Comparison of ENCODE assay signal across 25 mouse cellular contexts in genomic region chr8:13593340-13593739, GRCm38 (mm10). TPM values are rescaled to one million over a fixed set of nuclear protein-coding genes. Genes with fewer than 3 reads are reported as not detected.
A peak's percentile ranks its signal among the peaks of the same experiment; 100 is the strongest.
DNase-seq lines count a peak whose midpoint lies in the region; ATAC-seq lines count a peak whose summit lies in the region.
"Had no signal": no experiment of that assay in that cellular context is flagged by ENCODE, and none has a peak within 500 bp of the region (broad histone marks: within the 10 kb centered on the region; RNA-seq: fewer than 3 reads in every experiment).

No protein-coding gene starts in this region.

- H3K36me3 ChIP-seq in forebrain, embryonic 12.5 days (replicated peaks), result peaks cover 6% of the 10 kb centered on the region; the same call in 1 of the 2 replicates

- H3K9ac ChIP-seq in forebrain, embryonic 12.5 days, result no peak overlapping the region
- H3K9ac ChIP-seq: hindbrain, embryonic 13.5 days; midbrain, embryonic 12.5 days; neural tube, embryonic 15.5 days had no signal

- no peaks in the 10 kb centered on the region for H3K9me3 ChIP-seq in forebrain, embryonic 12.5 days
- H3K9me3 ChIP-seq: hindbrain, embryonic 13.5 days; limb, embryonic 10.5 days; midbrain, embryonic 12.5 days; neural tube, embryonic 15.5 days had no signal

- WGBS in forebrain, embryonic 12.5 days, result 85% methylated on average over 8 of the region's 8 CpGs

- no peaks in the 10 kb centered on the region for H3K4me1 ChIP-seq in forebrain, embryonic 12.5 days
- H3K4me1 ChIP-seq: limb, embryonic 10.5 days; midbrain, embryonic 12.5 days; neural tube, embryonic 15.5 days had no signal

- no peak overlapping the region for H3K27ac ChIP-seq in forebrain, embryonic 12.5 days
- H3K27ac ChIP-seq: heart, adult 2 months; hindbrain, embryonic 13.5 days; kidney, postnatal 0 days; left cerebral cortex, adult 2 months; limb, embryonic 10.5 days; midbrain, embryonic 12.5 days; neural tube, embryonic 15.5 days had no signal

- intact Hi-C loops in heart, postnatal 10 days (cut with DNase I), result no loop called here

- H3K27me3 ChIP-seq in forebrain, embryonic 12.5 days, result no peaks in the 10 kb centered on the region
- H3K27me3 ChIP-seq: hindbrain, embryonic 13.5 days; midbrain, embryonic 12.5 days; neural tube, embryonic 15.5 days had no signal

- DNase-seq in heart, adult 11 months, result peak; percentile 85
- no peak for DNase-seq in heart, postnatal 10 days
- DNase-seq in 416B (ENCODE audit: low read depth), result peak; percentile 35
- DNase-seq in CD4-positive helper T cell, adult 2 months (ENCODE audit: low read depth, low spot score), result peak; percentile 56
- DNase-seq in naive thymus-derived CD4-positive, alpha-beta T cell, adult 2 months (ENCODE audit: low read depth), result peak; percentile 35
- no peak for DNase-seq in adrenal gland, adult 18-20 months (ENCODE audit: low spot score in 2 of 2)
- DNase-seq: adrenal gland, postnatal 10 days; cerebellum, adult 9-11 months; heart, adult 2 months; kidney, adult 11 months; lung, adult 2 months had no signal

- no peak overlapping the region for H3K4me3 ChIP-seq in forebrain, embryonic 12.5 days (replicated peaks)
- H3K4me3 ChIP-seq: heart, adult 2 months; hindbrain, embryonic 13.5 days; left cerebral cortex, adult 2 months; limb, embryonic 10.5 days; midbrain, embryonic 12.5 days; neural tube, embryonic 15.5 days had no signal

- ATAC-seq in forebrain, embryonic 12.5 days (ENCODE audit: low FRiP score), result no peak
- ATAC-seq in erythroblast, adult 5-6 weeks (replicated peaks; ENCODE audit: low FRiP score, poor library complexity, severe bottlenecking), result no peak
- ATAC-seq: forebrain, embryonic 16.5 days had no signal

- H3K4me2 ChIP-seq in forebrain, embryonic 12.5 days, result no peak overlapping the region
- H3K4me2 ChIP-seq: hindbrain, embryonic 13.5 days; liver, embryonic 11.5 days; midbrain, embryonic 12.5 days; neural tube, embryonic 15.5 days had no signal

RNA-seq across cellular contexts. Expression of gene 1700029H14Rik, which starts 31.1 kb away (rescaled TPM):
- total RNA-seq in heart, postnatal 10 days (2021), result not detected
- not detected in 2 replicates for polyA plus RNA-seq in forebrain, embryonic 12.5 days (2016; fragmentation: Nextera tagmentation; extraction: Ambion mirVana)
- not detected in 2 replicates for total RNA-seq in erythroblast, adult 5-6 weeks (2015; ENCODE audit: low replicate concordance)
- total RNA-seq in erythroblast, adult 5-6 weeks (2017; ENCODE audit: low replicate concordance), result not detected in 2 replicates
- total RNA-seq in adrenal gland, adult 18-20 months (2021), result not detected
- total RNA-seq: adrenal gland, postnatal 10 days; gastrocnemius, adult 18-20 months; heart, adult 2 months; layer of hippocampus, adult 8-10 months had no signal
- polyA plus RNA-seq: forebrain, embryonic 16.5 days; heart, postnatal 0 days; hindbrain, embryonic 13.5 days; kidney, postnatal 0 days; limb, embryonic 10.5 days; liver, embryonic 11.5 days; macrophage; midbrain, embryonic 12.5 days; neural tube, embryonic 15.5 days had no signal

Comparison
In these comparisons a context has a peak if more than half of its experiments do, and no peak if none do; other contexts are left out.
1. DNase-seq: peak in heart, adult 11 months (single experiment), 416B (single experiment), CD4-positive helper T cell, adult 2 months (single experiment) and naive thymus-derived CD4-positive, alpha-beta T cell, adult 2 months (single experiment); none in heart, postnatal 10 days (0 of 2) and adrenal gland, adult 18-20 months (0 of 2).